Mouse (Mus musculus) brain, embryonic 18.5 days (tissue): ENCODE results near the gene Ank3.
A peak's percentile ranks its signal among the peaks of the same experiment; 100 is the strongest.
"Not testable (repeated sequence)": the region's sequence is repeated elsewhere in the genome, so short reads cannot be mapped to it uniquely, and the experiment has no call there.

Experiments used
- DNase-seq: peaks from one replicate; pipeline ENCODE4 v3.0.0-alpha.2; 2012; ENCODE audit warnings: low read depth, low spot score

Gene Ank3

DNA sequence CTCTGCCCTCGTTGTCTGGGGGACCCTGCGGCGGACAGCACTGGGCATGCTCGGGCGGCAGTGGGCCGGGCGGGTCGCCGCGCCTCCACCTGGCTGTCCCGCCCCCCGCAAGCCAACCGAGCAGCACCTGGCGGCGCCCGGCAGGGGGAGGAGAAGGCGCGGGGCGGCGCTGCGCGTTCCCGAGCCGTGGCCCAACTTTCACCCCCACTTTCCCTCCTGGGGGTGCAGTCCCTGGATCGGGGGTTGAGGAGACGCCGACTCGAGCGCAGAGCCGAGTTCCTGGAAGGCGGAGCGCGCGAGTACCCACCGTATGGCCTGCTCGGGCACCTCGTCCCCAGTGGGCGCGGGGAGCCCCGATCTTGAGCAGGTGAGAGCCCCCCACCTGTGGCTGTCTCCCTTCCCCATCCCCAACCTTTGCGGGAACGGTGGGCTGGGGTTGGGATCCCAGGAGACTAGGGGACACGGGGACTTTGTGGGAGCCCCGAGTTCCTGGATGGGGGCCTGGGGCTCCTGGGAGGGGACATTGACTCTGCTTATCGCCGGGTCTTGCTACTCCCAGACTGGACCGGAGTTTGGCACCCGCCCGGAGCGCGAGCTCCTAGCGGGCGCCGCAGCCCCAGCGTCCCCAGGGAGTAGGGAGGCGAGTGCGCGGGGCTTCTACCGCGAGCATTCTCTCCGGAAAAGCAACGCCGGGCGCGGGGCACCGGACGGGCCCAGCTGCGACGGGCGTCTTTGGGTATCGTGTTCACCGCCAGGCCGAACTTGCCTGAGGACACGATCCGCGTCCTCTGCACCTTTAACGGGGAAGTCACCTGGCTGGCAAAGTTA lies at the start of gene Ank3:
TSS of gene Ank3 (plus strand) at position 11 of the 828 bp plus-strand sequence.
- no peak for DNase-seq

DNA sequence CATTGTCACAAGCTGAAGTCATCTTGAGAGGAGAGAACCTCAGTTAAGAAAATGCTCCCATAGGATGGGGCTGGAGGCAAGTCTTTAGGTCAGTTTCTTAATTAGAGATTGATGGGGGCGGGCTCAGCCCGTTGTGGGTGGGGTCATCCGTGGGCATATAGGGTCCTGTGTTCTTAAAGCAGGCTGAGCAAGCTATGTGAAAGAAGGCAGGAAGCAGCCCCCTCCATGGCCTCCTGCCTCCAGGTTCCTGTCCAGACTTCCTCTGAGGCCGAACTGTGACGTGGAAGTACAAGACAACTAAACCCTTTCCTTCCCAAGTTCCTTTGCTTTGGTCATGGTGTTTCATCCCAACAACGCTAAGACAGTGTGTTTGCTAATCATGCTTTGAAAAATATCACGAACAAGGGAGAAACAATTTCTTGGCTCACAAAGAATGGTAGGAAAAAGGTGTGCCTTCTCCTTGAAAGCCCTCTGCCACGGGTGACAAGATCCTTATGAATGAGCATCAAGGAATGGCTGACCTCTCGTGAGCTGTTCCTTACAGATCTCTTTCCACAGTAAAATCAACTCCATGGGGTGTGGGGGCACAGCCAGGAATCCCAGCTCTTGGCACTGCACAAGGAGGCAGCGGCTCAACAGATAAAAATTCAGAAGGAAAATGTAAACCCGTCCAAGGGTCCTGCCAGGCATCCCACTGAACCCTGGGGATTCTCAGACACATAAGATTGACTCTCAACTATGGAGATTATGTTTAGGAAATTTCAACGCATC lies 47.3 kb upstream of the Ank3 start:
- no peak for DNase-seq

DNA sequence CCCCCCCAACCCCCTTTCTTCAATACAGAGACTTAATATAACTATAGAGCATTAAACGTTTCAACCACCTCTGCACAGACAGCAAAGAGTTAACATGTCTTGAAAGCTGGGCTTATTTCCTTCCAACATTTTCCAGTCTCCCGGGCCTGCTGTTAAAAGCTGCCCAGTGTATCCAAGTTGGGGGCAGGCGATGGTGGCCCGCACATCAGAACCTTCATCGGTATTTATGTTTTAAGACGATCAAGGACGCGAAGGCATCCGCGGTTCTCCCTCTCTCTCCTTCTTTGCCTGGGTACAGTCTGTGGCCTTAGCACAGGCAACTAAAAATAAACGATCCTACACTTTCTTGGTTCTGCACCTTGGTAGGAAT lies 46.7 kb upstream of the Ank3 start:
- DNase-seq, result no peak

DNA sequence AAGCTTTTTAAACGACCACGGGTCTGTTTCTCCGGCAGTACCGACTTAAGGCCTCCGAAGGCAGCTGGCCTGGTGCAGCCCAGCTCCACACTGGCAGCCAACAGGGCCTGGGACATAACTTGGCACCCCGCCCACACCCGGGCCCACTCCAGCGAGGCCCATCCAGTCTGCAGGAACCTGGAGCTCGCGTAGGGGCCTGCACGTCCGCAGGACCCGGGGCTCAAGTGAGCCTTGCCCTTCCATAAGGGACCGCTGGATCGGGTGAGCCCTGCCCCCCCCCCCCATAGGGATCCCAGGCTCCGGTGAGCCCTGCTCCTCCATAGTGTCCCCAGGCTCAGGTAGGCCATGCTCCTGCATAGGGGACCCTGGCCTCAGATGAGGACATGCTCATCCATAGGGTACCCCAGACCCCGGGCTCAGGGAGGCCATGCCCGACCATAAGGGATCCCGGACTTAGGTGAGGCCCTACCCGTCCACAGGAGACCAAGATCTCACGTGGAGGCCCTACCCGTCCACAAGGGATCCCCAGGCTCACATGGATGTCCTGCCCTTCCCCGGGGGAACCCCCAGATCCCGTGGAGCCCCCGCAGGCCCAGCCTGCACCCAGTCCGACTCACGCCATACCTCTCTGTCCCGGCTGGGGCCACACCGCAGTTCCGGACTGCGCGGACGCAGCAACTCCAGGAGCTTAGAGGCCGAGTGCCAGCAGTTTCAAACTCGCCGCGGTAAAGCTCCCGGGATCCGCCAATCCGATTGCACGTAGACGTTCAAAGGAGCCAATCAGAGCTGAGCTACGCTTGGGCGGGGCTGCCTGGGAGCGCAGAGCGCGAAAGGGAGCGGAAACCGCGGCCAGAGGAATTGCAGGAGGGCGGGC lies 46.1 kb upstream of the Ank3 start, which contains the start of gene Cdk1:
TSS of gene Cdk1 (minus strand) at position 727 of the 874 bp plus-strand sequence.
- DNase-seq, result peak; percentile 87

DNA sequence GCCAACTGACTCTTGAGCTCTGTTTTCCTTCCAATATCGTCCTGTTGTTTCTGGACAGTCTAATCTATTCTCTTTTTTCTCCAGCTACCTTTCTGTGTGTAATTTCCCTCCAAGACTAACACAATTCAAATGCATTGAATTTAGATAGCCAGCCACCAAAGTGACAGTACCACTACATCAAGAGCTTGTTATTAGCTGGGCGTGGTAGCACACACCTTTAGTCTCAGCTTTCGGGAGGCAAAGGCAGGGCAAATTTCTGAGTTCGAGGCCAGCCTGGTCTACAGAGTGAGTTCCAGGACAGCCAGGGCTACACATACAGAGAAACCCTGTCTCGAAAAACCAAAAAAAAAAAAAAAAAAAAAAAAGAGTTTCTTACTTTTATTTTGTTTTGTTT lies 45.5 kb upstream of the Ank3 start:
- DNase-seq, result not testable (repeated sequence)

DNA sequence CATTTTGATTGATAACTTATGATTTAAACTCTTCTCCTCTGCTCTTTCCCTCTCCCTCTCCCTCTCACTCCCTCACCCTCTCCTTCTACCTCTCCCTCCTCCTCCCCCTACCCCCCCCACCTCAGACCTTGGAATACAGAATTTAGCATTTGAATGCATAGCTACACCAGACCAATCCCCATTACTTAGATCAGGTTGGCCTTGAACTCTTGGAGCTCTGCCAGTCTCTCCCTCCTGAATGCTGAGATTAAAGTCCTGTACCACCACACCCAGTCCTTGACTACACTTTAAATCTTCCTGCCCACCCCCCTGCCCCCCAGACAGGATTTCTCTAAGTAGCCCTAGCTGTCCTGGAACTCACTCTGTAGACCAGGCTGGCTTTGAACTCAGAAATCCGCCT lies 38.9 kb upstream of the Ank3 start:
- DNase-seq, result no peak

DNA sequence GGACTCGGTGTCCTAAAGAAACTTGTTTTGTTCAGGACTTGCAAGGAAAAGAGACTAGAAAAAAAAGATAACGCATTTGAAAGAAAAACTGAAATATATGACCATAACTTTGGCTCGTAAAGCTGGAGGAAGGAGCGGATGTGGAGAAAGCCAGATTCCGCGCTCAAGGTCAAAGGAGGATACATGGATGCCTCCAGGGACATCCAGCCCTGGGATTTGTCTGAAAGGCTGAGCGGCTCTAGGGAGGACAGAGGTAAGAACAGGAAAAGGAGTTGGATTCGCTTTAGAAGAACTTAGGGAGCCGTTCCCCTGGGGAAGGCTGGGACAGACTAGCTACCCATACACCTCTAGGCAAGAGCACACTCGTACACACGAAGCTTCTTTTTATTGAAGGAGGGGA lies 32.4 kb upstream of the Ank3 start:
- DNase-seq, result no peak

DNA sequence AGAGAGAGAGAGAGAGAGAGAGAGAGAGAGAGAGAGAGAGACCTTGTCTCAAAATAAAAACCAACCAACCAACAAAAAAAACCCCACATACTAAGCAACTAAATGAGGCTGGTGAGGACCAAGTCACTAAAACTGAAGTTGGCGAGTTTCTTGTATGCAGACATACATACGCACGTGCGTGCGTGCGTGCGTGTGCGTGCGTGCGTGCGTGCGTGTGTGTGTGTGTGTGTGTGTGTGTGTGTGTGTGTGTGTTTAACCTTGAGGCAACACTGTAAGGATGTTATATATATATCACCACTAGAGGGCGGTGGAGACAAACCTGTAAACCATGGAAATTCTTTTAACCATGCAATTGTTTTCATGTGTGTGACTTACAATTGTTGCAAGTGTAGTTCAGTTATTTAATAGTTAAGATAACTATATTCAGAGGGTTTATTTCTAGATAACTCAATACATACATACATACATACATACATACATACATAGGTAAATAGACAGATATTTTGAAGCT lies 31.6 kb upstream of the Ank3 start:
- no peak for DNase-seq

DNA sequence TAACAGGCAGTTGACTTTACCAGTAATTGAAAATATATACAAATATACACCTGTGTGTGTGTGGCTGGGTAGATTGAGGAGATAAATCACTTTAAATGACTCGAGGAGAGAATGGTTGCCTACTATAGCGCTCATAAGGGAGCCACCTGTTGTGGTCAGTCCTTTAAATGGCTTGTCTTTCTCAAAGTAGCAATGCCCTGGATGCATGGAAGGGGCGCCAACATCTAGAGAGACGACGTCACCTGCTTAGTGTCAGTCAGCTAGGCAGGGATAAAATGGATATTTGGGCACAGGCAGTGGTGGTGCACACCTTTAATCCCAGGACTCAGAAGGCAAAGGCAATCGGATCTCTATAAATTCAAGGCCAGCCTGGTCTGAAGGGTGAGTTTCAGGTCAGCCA lies 29.3 kb upstream of the Ank3 start:
- no peak for DNase-seq

DNA sequence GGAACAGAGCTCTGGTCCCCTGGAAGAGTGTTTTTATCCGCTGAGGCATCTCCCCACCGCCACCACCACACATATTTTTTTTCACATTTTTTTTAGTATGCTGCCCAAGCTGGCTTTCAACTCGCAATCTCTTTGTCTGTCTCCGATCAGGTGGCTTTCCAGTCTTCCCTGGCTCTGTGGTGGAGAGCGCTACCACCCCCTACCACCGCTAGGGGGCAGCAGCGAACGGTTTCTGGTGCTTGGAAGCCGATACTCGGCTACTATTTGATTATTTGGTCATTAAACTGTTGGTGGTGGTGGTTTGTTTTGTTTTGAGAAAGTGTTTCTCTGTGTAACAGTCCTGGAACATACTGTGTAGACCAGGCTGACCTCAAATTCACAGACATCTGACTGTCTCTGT lies 27.1 kb upstream of the Ank3 start:
- DNase-seq, result no peak

DNA sequence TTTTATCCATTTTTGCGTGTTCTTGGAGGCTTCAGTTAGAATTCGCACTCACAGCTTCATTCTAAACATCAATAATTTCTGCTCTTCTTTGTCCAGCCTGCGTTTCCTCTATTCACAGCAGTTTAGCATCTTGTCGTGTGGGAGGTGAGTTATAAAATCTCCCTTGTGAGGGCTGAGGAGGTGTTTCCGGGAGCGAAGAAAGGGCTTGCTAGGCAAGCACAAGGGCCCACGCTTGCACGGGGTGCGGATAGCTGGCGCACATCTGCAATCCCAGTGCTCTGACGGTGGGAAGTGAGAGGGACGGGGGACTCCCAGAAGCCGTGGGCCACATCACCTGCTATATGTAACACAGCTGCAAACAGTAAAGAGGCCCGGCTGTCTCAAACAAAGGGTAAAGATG lies 26.5 kb upstream of the Ank3 start:
- no peak for DNase-seq

DNA sequence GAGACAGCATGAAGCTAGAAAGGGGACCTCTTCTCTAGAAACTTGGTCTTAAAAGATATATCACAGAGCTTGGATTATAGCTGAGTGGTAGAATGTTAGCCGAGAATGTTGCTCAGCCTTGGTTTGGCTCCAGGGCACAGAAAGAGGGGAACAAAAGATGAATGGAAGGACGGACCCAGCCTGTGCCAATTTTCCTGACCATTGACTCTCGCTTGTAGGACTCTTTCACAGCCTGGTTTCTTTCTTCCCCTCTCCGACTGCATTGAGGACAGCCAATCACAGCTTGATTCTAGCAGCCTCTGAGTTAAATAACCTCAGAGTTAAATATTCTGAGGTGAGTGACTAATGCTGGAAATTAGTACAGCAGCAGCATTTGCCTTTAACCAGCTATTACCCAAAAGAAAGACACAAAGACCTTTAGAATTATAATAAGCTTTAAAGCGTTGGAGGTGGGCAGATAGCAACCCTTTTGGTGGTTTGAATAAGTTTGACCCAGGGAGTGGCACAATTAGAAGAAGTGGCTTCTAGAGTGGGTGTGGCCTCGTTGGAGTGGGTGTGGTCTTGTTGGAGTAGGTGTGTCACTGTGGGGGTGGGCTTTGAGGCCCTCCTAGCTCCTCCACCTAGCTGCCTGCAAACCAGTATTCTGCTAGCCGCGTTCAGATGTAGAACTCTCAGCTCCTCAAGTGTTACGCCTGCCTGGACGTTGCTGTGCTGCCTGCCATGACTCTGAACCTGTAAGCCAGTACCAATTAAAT lies 24.6 kb upstream of the Ank3 start:
- DNase-seq, result no peak

DNA sequence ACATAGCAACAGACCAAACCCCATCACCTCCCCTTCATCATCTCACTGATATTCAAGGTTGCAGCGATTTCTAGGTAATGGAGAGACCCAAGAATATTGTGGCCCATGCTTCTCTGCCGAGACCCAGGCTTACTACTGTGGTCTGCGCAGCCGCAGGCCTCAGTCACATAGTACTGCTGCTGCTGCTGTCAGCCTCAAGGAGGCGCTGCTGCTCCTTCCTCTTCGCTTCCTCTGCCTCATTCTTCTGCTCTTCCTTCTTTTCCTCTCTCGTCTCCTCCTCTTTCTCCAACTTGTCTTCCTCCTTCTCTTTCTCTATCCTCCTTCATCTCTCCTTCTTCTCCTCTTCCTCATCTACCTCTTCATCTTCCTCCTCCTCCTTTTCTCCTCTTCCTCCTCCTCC lies 23.4 kb upstream of the Ank3 start:
- DNase-seq, result no peak

DNA sequence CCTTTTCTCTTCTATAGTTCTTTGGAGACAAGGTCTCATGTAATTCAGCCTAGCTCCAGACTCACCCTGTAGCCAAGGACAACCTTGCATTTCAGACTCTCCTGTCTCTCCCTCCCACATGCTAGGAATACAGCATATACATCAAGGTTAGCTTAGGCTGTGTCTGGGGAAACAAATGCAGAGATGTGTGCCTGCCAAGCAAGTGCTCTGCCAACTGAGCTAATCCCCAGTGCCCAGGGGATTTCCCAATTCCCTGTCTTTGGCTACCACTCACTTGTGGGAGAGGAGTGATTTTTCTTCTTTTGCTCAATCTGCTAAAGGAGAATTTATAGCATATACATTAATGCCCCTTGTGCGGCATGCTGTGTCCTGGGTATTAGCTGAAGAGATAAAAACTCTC lies 15.4 kb upstream of the Ank3 start:
- no peak for DNase-seq

DNA sequence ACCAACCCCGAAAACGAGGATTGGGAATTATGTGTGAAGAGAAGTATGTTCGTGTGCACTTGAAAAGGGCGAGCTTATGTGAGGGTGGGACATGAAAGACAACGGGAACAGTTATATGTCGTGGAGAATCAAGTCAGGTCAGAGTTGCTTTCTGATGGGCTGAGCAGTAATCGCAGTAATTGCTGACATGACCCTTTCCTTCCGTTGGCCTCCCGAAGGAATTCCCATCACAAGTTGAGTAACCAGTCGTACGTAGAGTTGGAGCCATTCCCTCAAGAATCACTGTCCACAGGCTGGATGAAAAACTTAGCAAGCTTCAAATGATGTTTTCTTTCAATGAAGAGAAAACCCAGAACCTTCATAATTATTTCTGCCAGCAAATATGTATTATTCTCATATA lies 13.9 kb upstream of the Ank3 start:
- DNase-seq, result no peak

DNA sequence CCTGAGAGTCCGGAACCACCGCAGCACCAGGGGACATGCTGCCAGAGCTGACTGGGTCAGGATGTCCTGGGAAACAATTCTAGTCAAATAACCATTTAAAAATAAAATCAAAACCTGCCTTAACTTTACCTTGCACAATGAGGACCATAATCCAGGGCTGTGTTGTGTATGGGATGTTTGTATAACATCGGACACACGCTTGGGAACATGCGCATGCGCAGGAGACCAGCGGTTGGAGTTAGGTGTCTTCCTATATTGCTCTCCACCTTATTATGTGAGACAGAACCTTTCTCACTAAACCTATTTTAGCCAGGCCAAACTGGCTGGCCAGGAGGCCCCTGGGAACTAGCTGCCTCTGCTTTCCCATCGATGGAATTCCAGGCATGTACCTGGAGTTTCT lies 13.4 kb upstream of the Ank3 start:
- no peak for DNase-seq

DNA sequence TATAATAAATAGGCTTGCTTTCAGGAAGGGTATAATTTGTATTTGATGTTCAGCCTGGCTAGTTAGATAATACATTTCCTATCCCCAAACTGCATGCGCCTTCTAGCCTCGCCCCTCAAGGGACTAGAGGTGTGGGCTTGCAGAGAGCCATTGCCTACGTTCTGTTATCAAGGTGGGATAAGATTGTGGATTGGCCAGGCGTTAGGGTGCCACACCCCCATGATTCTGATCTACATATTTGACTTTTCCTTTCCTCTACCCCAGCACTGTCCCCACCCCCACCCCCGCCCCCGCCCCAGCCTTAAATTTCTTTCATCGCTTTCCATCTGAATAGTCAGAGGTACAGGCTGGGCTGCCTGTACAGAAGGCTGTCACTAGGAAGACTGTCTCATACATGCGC lies 11.8 kb upstream of the Ank3 start:
- DNase-seq, result no peak

DNA sequence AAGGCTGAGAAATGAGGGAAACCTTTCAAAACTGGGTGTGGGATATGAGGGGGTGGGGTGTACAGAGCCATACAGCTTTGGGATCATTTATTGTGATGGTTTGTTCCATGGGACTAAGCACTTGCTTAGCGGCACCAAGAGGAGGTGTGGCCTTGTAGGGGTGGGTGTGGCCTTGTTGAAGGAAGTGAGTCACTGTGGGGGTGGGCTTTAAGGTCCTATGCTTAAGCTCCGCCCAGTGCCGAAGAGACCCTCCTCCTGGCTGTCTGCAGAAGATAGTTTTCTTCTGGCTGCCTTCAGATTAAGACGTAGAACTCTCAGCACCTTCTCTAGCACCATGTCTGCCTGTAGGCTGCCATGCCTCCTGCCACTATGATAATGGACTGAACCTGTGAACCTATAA lies 9.1 kb upstream of the Ank3 start:
- DNase-seq, result no peak

DNA sequence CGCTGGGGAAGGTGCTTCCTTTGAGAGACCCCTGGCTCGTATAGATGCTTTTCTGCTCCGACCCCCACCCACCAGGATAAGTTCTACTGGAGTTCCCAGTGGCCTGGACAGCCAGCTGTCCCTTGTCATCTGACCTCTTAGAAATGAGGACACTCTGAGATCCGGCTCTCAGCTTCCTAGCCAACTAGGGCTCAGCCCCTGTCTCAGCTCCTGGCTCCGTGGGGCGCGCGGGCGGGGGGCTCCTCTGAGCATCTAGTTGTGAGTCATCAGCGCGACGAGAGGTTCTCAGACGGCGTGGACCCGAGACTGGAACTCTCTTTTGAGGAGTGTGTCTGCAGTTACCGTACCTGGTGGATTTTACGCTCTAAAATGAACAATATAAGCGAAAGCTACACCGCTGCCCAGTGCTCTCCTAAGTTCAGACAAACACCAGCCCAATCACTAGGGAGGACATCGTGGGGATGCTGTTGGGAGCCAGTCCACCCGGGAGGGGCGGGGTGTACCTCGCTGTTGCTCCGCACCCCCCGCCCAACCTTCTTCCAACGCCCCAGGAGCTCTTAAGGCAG lies 293 bp upstream of the Ank3 start:
- no peak for DNase-seq

DNA sequence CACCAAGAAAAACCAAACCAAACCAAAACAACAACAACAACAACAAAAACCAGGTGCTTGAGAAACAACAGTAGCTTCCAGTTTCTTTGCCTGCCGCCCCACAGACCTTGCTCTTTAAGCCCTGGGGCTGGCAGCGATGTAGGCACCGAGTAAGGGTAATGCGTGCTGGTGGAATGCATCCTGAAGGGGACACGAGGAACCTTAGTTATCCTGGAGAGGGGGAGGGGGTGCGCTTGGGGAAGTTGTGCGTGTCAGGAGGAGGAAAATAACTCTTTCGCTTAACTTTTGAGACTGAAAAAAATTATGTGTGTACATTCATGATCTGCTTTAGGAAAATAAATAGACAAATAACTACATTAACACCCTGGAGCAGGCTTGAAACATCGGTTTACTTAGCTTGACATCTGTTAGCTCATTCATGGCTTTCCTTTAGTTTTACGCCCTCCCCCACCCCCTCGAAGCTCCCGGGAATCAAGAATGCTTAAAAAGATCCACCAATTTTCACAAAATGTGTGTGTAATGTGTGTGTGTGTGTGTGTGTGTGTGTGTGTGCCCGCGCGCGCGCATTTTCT lies 1.3 kb downstream of the Ank3 start:
- no peak for DNase-seq

DNA sequence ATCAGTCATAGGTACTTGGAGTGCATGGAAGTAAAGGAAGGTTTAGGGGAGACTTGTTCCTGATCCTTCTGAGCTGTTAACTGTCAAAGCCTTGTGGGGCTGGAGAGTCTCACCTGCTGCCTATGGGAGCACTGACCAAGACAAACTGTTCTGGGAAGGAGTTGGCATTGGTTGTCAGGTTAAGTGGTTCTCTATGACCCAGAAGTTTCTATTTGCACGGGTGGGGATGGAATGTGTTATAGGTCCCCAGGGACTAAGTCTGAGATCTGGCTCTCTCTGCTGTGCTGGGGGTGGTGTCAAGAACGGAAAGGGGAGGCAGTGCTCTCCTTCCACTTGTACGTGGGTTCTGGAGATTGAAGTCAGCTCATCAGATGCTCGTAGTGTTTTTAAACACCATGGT lies 6.9 kb downstream of the Ank3 start:
- no peak for DNase-seq
